Mouse (Mus musculus): ENCODE measurements around the gene Purb. TPM values are rescaled to one million over a fixed set of nuclear protein-coding genes. Genes with fewer than 3 reads are reported as not detected.
"Not testable (repeated sequence)": the region's sequence is repeated elsewhere in the genome, so short reads cannot be mapped to it uniquely, and the experiment has no call there.

Gene Purb
- total RNA-seq, 2 experiments from 2014 or later = 34.4 to 36.8 TPM

DNA sequence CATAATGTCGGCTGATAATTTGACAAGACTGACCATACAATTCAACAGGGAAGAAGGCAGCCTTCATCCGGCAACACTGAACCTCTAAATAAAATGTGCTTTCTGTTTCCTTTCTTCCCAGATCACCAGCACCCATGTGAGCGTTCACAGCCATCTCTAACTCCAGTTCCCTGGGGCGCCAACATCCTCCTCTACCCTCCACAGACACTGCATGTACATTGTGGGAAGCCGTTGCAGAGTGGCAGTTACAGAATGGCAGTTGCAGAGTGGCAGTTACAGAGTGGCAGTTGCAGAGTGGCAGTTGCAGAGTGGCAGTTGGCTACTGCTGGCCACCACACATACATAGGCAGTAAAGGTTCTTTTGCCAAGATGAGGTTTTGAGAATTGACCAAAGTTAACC is 27.6 kb downstream of the Purb start:
- intact Hi-C loops (cut with DNase I); DNase-seq (ENCODE audit: low spot score): not testable (repeated sequence)

DNA sequence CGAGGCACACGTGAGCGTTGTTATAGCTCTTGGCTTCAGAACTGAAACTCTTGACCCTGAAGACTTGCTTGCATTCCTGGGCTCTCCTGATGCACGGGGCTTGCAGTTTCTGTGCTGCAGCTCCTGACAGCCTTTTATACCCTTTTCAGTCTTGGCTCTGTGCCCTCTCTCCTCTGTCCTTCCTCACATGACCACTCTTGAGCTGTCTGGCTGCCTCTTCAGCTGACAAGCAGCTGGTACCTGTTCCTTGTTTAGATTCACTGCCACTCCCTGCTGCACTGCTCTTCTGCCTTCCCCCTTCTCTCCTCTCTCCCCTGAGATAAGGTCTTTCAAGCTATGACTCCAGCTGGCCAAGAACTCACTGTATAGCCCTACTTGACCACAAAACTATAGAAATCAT is 28.2 kb downstream of the Purb start:
- intact Hi-C loops (cut with DNase I) = loop anchor here (2.0 kb wide), 1 partner anchor 25 kb away; no protein-coding TSS in a partner anchor
- DNase-seq (ENCODE audit: low spot score) = no peak

DNA sequence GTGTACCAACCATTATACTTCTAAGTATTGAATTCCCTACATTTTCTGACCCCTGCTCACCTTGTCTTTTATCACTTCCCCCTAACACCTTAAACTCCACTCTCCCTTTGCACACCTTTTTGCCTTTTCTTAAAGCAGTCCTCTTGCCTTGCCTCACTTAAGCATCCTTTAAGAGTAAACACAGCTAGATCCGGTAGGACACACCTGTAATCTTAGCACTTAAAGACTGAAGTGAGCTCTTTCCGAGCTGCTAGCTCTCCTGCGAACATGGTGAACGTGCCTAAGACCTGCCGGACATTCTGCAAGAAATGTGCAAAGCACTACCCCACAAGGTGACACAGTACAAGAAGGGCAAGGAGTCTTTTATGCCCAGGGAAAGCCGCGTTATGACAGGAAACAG is 29.8 kb downstream of the Purb start:
- intact Hi-C loops (cut with DNase I) = loop anchor here (2.0 kb wide), 1 partner anchor 27 kb away; no protein-coding TSS in a partner anchor
- DNase-seq (ENCODE audit: low spot score) = no peak

DNA sequence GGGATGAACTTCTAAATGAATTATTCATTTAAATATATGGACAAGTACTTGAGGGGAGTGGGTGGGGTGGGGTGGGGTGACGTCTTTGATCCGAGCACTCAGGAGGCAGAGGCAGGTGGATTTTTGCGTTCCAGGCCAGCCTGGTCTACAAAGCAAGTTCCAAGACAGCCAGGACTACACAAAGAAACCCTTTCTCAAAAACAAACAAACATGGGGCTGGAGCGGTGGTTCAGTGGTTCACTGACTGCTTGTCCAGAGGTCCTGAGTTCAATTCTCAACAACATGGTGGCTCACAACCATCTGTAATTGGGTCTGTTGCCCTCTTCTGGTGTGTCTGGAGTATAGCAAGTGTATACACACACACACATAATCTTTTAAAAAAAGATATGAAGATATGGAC is 30.3 kb downstream of the Purb start:
- intact Hi-C loops (cut with DNase I) = no loop called here

DNA sequence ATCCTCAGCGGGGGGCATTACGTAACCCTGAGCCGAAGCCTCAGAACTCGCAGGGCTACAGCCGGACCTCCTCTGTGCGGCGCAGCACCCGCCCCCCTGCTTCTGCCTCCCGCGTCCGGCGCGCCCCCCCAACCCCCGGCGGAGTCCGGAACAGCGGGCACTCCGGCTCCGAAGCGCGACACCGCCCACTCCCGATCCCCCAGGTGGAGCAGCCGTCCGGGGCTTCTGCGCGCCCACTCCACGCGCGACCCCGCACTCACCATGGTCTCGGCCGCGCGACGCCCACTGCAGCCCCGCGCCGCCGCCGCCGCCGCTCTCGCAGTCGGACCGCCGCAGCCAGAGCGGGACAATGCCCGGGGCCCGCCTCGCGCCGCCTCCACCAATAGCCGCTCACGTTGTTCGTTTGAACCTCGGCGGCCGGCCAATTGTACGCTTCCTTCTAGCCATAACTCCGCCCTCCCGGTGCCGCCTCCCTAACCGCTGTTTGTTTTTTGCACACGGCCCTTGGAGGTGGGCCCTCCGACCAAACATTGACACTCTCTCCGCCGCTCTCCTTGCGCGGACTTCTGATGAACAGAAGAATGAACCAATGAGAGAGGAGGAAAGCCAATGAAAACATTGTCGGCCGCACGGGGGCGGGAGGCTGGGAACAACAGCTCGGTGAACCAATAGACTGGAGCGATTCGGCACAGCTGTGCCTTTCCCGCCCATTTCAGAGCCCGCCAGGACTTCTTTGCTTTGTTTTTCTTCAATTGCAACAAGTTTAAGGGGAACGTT is 31.5 kb downstream of the Purb start, which contains the start of gene H2afv:
Gene H2afv (minus strand): TSS at position 367 of the 777 bp plus-strand sequence.
- DNase-seq (ENCODE audit: low spot score) = peak; percentile 99
- intact Hi-C loops (cut with DNase I) = no loop called here

More for the DNA sequence above, 30.3 kb downstream of the Purb start:
- no peak for DNase-seq (ENCODE audit: low spot score)

DNA sequence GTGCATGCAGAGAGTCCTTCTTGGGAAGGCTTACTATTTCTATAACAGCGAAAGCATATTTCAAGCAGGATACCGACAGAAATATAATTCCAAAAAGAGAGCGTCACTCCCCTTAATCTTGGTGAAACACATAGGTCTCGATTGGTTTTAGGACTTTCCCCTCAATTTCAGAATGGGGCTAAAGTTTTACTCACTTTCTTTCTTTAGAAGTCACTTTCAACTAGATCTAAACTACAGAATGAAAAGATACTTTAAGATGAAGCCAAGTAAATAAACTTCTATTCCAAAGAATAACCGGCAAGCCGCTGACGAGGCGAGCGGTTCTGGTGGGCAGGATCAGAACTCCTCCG is 32.0 kb downstream of the Purb start:
- intact Hi-C loops (cut with DNase I) = loop anchor here (2.0 kb wide), 1 partner anchor 27 kb away; no protein-coding TSS in a partner anchor
- DNase-seq (ENCODE audit: low spot score) = no peak

DNA sequence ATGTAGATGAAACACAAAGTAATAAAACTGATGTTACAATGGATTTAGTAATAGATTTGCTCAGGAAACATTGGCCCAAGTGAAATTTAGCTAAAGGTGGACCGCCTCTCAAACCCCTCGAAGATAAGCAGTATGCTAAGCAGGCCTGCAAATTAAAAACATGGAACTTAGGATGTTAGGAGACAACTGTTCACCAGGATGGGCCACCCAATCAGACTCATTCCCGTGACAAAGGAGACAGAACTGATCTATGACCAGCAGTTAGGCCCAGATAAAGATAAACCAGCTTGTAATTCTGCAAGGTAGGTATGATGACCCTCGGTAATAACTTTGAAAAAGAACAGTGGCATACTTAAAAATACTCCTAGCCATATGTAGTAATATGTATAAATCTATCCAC is 32.6 kb downstream of the Purb start:
- intact Hi-C loops (cut with DNase I) = loop anchor here (2.0 kb wide), 1 partner anchor 26 kb away; no protein-coding TSS in a partner anchor
- no peak for DNase-seq (ENCODE audit: low spot score)

DNA sequence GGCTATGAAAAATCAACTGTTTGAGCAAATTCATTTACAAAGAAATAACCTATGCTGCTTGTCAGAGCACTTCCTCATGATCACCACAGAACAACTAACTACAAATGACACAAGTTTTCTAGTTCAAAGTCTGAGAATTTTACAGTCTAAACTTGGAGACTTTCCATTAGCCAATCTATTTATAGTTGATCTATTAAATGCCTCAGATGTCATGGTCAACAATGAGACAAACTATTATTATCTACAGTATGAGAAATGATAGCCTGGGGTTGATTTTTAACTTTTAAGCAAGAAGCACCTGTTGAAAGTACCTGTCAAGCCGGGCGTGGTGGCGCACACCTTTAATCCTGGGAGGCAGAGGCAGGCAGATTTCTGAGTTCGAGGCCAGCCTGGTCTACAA is 33.2 kb downstream of the Purb start:
- no peak for DNase-seq (ENCODE audit: low spot score)
- intact Hi-C loops (cut with DNase I) = loop anchor here (2.0 kb wide), 1 partner anchor 26 kb away; no protein-coding TSS in a partner anchor

DNA sequence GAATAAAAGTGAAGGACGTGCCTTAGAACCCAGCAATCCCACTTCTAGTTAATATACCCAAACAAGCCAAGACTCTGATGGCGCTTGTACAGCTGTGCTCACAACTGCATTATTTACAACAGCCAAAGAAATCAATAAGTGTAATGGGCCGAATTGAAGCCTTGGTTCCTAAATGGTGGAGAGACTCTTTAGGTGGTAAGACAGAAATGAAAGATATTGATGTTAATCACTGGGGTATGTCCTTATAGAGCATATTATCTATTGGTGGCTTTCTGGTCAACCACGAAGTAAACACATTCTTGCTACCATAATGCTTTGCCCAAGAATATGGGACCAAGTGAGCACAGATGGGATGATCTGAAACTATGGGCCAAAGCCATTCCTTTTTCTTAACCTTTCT is 35.5 kb downstream of the Purb start:
- no peak for DNase-seq (ENCODE audit: low spot score)
- intact Hi-C loops (cut with DNase I) = no loop called here

DNA sequence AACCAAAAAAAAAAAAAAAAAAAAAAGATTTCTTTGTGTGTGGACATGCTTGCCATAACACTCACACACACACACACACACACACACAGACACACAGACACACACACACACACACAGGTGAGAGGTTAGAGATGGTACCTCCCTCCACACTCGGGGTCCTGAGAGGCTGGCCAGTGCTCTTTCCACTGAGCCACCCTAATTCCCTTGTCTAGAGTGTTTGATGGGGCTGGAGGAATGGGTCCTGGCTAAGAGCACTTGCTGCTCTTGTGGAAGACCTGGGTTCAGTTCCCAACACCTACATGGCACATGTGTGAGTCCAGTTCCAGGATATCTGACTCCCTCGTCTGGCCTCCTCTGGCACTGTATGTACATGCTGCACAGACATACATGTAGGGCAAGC is 38.0 kb downstream of the Purb start:
- DNase-seq (ENCODE audit: low spot score) = no peak
- intact Hi-C loops (cut with DNase I) = no loop called here

DNA sequence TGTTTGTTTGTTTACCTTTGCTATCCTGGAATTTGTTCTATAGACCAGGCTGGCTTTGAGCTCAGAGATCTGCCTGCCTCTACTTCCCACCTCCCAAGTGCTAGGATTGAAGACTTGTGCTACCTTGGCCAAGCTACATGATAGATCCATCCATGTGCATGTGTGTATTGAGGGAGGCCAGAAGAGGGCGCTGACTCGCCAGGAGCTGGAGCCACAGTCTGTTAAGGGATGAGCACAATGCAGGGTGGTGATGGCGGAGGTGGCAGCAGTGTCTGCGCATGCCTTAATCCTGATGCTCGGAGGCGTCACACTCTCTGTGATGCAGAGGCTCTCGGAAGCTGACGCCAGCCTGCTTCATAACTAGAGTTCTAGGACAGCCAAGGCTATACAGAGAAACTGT is 39.3 kb downstream of the Purb start:
- DNase-seq (ENCODE audit: low spot score) = no peak
- intact Hi-C loops (cut with DNase I) = no loop called here

DNA sequence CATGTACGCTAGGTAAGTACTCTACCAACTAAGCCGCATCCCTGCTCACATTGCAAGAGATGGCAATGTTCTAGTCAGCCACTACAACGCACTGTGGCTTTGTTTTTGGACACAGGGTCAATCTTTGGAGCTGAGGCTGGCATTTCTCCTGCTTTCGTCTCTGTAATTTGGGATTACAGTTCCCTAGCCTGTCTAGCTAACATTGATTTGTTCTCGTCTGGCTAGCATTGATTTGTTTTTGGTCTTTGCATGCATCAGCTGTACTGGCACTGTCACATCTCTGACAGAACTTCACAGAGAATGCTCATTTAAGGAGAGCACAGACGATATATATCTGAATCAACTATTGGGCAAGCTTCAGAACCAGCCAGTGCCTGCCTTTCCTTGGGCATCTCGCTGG is 45.5 kb downstream of the Purb start:
- intact Hi-C loops (cut with DNase I) = no loop called here
- DNase-seq (ENCODE audit: low spot score) = no peak

DNA sequence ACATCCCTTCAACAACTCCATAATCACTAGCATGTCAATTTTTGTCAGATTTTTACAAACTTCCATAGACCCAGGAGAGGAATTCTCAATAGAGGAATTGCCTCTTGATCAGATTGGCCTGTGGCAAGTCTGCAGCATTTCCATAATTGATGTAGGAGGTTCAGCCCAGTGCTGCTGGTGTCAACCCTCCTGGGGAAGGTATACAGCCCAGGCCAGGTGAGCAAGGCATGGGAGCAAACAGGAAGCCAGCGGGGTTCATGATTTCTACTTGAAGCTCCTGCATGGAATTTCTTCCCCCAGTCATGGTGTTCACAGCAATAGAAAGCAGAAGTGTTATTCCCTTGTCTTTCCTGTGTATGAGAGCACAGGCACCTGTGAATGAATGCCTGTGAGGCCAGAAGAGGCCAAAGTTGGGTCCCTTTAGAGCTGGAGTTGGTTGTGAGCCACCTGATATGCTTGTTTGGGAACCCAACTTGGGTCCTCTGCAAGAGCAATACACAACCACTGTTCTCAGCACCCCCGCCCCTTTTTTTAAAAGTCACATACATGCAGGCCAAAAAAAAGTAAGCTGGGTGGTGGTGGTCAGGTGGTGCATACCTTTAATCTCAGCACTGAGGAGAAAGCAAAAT is 54.9 kb downstream of the Purb start:
- intact Hi-C loops (cut with DNase I) = no loop called here
- DNase-seq (ENCODE audit: low spot score) = no peak

DNA sequence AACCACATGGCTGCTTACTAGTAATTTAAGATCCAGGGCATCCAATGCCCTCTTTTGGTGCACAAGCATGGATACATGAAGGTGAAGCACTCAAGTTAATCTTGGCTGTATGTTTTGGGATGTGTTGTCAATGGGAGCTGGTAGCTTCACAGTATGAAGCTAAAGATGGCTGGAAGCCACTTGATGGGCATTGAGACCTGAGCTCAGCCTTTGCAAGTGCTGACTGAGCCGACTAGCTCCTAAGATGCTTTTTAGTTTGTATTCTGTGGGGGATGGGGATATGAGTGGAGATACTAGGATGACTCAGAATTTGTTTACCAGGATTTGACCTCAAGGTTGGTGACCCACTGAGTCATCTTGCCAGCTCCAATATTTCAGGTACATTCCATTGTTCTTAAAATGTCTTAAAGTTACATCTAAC is 55.4 kb downstream of the Purb start:
- intact Hi-C loops (cut with DNase I) = no loop called here
- no peak for DNase-seq (ENCODE audit: low spot score)

DNA sequence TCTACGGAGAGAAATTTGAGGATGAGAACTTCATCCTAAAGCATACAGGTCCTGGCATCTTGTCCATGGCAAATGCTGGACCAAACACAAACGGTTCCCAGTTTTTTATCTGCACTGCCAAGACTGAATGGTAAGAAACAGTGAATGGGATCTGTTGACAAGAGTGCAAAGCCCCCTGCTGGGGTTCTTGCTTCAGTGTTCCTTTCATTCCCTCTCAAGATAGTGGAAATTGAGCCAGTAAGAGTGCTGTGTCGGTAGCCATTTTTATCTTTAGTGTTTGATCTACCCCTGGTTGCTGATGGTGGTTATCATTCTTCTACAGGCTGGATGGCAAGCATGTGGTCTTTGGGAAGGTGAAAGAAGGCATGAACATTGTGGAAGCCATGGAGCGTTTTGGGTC is 56.6 kb downstream of the Purb start:
- DNase-seq (ENCODE audit: low spot score); intact Hi-C loops (cut with DNase I): not testable (repeated sequence)

DNA sequence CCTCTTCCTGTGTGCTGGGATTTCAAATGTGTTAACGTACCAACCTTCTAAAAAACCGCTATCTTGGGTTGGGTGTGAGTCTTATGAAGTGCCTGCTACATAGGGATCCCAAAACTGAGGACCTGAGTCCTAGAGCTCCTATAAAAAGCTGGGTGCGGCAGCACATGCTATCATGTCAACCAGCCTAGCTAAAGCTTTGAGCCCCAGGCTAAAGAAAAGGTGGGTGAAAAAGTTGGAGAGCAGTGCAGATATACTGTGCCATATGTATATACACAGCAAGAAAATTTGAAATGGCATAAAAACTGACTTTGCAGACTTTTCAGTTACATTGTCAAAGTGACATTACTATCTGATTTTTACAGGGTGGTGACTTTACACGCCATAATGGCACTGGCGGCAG is 57.0 kb downstream of the Purb start:
- intact Hi-C loops (cut with DNase I) = no loop called here
- no peak for DNase-seq (ENCODE audit: low spot score)

Small RNA genes lying within 50 kb of the gene (microRNA-seq; reads per million reads assigned to microRNA genes)
- not detected for gene Gm22123

Other genes starting within 250 kb of the Purb start
- gene Npc1l1, start 245.8 kb downstream of the Purb start, total RNA-seq (2021) = not detected
- gene Ddx56, start 208.1 kb downstream of the Purb start, total RNA-seq (2021) = 10 to 100 TPM; 22.5 to 23.8 TPM
- 10 to 100 TPM; 76.6 to 89.2 TPM for gene Tmed4, start 201.0 kb downstream of the Purb start, total RNA-seq (2021)
- 1,000 to 10,000 TPM; 1,619 to 1,687 TPM for gene Ogdh, start 184.3 kb downstream of the Purb start, total RNA-seq (2021)
- gene Zmiz2, start 86.8 kb downstream of the Purb start, total RNA-seq (2021) = 10 to 100 TPM; 38.5 to 39.0 TPM
- 100 to 1,000 TPM; 316 to 357 TPM for gene Ppia, start 60.5 kb downstream of the Purb start, total RNA-seq (2021)
- gene H2afv, start 31.5 kb downstream of the Purb start, total RNA-seq (2021) = 10 to 100 TPM; 67.7 to 69.4 TPM
- 1 to 10 TPM; 1.5 to 2.4 TPM for gene Myo1g, start 45.0 kb upstream of the Purb start, total RNA-seq (2021)
- 10 to 100 TPM; 23.9 to 24.3 TPM for gene Ccm2, start 71.0 kb upstream of the Purb start, total RNA-seq (2021)
- 1 to 10 TPM in 1 of 2 experiments, under 1 TPM in 1; 0.49 to 1.1 TPM for gene Nacad, start 130.1 kb upstream of the Purb start, total RNA-seq (2021)
- gene Tbrg4, start 150.2 kb upstream of the Purb start, total RNA-seq (2021) = 100 to 1,000 TPM in 1 of 2 experiments, 10 to 100 TPM in 1; 98.2 to 109 TPM
- gene Wap, start 162.7 kb upstream of the Purb start, total RNA-seq (2021) = not detected
- 1 to 10 TPM; 5.8 to 7.0 TPM for gene Ramp3, start 182.6 kb upstream of the Purb start, total RNA-seq (2021)

Measured in heart, postnatal 25 days (tissue).